Mouse (Mus musculus) gastrocnemius, postnatal 14 days (tissue): ENCODE measurements around the gene Fut11. TPM values are rescaled to one million over a fixed set of nuclear protein-coding genes. Genes with fewer than 3 reads are reported as not detected.

ENCODE experiments used
- DNase-seq: peaks from one replicate; pipeline ENCODE4 v3.0.0; 2021; ENCODE audit warnings: mixed read lengths
- intact Hi-C: fragments of 180-260 bp; cut with DNase I; formaldehyde crosslinking; loops from one replicate; pipeline ENCODE4 v1.15.1; 2025; ENCODE audit warnings: low total_unique reads
- total RNA-seq, 2 experiments: library from RNA; stranded (reverse); gene quantifications; 2 replicates each; pipeline ENCODE4 v1.2.3; 2021

The Fut11 gene
- total RNA-seq, 2 experiments from 2014 or later: 6.6 to 7.0 TPM

- peak; percentile 88 for DNase-seq
- intact Hi-C loops: no loop called here
Observed at GRCm38 (mm10) chr14:20707201-20708190, 12.7 kb downstream of the Fut11 start, which contains the start of gene Zswim8. Gene Zswim8 (plus strand): TSS chr14:20707552.

DNA sequence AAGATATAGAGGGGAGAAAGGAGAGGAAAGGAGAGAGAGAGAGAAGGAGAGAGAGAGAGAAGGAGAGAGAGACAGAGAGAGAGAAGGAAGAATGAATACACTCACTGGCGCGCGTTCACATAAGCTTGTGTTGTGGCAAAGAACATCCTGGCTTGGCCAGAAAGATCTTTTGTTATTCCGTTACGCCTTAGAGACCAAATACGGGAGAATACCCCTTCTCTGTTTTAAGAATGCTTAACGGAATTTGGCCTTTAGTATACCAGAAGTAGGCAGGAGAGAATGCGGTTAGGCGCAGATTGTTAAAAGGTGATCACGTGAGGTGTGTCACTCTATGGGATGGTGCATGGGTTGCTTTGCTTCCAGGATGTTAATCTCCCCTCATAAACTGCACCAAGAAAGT is 13.5 kb downstream of the Fut11 start:
- intact Hi-C loops: no loop called here
- DNase-seq: no peak

DNA sequence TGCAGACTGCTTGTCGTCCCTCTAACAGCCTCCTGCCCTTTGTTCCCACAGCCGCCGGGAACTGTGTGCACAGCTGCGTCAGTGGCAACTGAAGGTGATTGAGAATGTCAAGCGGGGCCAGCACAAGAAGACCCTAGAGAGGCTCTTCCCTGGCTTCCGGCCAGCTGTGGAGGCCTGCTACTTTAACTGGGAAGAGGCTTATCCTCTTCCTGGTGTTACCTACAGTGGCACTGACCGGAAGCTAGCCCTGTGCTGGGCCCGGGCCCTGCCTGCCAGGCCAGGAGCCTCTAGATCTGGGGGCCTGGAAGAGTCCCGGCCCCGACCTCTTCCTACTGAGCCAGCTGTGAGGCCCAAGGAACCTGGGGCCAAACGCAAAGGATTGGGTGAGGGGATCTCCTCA is 19.1 kb downstream of the Fut11 start:
- intact Hi-C loops: no loop called here
- DNase-seq: no peak

DNA sequence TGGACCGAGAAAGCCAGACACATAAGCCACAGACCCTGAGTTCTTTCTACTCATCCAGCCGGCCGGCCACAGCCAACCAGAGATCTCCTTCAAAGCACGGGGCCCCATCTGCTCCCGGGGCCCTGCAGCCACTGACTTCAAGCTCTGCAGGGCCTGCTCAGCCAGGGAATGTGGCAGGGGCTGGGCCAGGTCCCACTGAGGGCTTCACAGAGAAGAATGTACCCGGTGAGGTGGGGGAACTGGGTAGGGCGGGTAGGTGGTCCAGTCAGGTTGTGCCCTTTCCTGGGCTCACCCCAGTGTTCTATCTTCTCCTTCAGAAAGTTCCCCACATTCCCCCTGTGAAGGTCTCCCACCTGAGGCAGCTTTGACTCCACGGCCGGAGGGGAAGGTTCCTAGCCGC is 23.7 kb downstream of the Fut11 start:
- intact Hi-C loops: no loop called here
- no peak for DNase-seq

DNA sequence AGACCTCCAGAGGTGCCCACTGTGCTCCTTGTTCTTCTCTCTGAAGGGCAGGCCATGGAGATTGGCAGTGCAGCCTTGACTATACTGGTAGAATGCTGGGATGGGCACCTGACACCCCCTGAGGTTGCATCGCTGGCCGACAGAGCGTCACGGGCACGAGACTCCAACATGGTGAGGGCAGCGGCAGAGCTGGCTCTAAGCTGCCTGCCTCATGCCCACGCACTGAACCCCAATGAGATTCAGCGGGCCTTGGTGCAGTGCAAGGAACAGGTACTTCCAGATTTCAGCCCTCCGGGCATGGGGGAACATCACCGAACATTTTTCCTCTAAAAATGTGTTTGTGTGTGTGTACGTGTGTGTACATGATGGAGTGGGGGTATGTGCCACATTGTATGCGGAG is 25.0 kb downstream of the Fut11 start:
- DNase-seq: no peak
- intact Hi-C loops: no loop called here

GRCm38 (mm10) chr14:20721371-20721770 is 26.6 kb downstream of the Fut11 start:
- DNase-seq: no peak
- intact Hi-C loops: no loop called here

DNA sequence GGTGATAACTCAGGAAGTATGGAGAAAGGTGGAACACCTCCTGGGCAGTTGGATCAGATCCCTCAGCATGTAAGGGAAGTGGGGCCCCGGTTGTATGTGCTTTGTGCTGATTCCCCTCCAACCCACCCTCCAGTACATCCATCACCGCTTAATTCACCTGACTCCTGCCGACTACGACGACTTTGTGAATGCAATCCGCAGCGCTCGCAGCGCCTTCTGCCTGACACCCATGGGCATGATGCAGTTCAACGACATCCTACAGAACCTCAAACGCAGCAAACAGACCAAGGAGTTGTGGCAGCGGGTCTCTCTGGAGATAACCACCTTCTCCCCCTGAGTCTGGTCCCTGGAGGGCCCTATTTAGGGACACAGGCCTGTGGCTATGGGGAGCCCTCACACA is 28.2 kb downstream of the Fut11 start:
- intact Hi-C loops: no loop called here
- DNase-seq: no peak

DNA sequence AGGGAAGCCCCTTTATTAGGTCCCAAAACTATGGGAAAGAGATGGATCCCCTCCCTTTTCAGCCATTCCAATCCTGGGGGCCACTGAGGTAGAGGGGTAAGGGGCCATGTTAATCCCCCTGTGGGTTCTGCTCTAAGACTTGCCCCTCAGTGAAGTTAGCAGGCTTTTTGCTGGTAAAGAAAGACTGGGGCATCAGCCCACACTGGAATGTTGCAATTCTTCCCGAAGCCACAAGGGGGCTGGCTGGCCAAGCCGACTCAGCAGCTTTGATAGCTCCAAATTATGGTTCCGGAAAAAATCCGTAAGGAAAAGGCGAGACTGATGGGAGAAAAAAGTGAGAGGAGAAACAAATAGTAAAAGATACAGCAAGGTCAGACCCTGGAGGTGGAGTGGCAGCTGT is 29.3 kb downstream of the Fut11 start:
- intact Hi-C loops: no loop called here
- DNase-seq: peak; percentile 58

DNA sequence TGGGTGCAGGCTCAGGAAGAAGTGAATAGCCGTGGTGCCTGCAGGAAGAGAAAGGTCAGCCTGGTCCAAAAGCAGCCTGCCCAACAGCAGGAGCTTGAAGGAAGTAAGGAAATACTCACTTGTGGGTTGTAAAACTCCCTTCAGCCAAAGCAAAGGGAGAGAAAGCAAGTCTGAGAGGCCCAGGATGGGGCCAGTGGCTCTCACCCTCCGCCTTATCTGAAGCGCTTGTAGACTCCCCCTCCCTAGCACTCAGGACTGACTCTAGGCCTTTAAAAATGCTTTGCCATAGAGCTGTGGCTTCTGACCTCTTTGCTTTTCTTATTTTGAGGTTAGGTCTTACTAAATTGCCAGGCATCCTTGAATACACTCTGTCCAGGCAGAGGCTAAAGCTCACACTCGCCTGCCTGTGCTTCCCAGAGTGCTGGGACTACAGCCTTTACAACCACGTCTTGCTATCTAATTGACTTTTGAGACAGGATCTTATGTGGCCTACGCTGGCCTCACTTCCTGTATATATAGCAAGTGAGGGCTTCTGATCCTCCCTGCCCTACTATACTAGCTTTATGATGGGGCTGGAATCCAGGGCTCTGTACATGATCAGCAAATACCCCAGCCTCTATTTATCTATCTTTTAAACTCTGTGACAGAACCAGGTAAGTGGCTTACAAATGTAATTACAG is 31.0 kb downstream of the Fut11 start:
- intact Hi-C loops: no loop called here

DNA sequence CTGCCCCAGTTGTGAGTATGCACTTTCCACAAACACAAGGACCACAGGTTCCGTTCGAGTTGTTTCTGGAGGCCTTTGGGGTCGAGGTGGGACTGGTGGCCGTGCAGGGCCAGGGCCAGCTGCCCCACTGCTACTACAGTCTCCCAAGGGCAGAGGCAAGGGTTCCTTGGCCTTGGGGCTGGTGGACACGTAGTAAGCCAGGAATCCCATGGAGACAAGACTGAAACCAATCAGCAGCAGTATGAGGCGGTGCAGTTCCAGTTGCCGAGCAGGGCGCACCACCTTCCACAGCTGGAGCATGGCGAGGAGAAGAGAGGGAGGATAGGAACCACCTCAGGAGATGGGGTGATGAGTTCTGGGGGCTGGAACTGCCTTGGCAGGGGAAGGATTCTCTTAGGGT is 35.1 kb downstream of the Fut11 start:
- intact Hi-C loops: loop anchor here (10.0 kb wide), 1 partner anchor 65 kb away; the partner anchor contains the start of gene Camk2g
- DNase-seq: no peak

More for the DNA sequence above, 31.0 kb downstream of the Fut11 start:
- no peak for DNase-seq

GRCm38 (mm10) chr14:20730853-20731602 is 36.3 kb downstream of the Fut11 start:
- no peak for DNase-seq
- intact Hi-C loops: loop anchor here (10.0 kb wide), 1 partner anchor 64 kb away; the partner anchor contains the start of gene Camk2g

DNA sequence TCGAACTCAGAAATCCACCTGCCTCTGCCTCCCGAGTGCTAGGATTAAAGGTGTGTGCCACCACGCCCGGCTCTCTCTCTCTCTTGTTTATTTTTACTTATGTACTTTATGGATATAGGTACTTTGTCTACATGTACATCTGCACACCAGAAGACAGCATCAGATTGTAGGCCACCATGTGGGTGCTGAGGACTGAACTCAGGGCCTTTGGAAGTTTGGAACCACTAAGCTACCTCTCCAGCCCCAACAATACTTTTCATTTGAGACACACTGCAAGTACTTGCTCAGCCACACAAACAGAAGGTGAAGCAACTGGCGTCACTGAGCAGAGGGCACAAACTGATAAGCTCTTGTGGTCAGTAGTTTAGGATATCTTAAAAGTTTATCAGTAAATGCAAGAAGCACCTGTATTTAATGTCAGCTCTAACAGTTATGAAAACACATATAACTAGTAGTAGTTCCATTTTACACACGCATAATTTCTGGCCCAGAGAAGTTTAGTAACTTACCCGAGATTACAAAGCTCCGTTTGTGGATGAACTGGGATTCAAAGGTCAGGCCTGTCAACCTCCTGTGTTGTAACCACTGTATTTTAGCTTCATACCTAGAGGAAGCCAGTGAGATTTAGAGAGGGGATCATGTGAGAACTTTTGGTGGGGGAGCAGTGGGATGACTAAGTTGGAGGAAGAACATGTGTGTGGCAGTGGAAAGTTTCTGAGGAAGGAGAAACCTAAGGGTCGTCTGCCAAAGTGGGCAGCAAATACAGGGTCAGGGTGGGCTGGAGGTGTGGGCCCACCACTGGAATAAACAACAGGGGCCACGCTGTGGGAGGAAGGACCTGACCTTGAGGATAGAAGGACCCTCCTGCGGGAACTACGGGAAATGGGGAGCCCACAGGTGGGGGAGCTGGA is 38.5 kb downstream of the Fut11 start:
- no peak for DNase-seq
- intact Hi-C loops: loop anchor here (10.0 kb wide), 1 partner anchor 62 kb away; the partner anchor contains the start of gene Camk2g

- peak; percentile 91 for DNase-seq
- intact Hi-C loops: loop anchor here (10.0 kb wide), 1 partner anchor 61 kb away; the partner anchor contains the start of gene Camk2g
Observed at GRCm38 (mm10) chr14:20733952-20734774, 39.4 kb downstream of the Fut11 start, which contains the start of gene Ndst2. Gene Ndst2 (minus strand): TSS chr14:20734562.

DNA sequence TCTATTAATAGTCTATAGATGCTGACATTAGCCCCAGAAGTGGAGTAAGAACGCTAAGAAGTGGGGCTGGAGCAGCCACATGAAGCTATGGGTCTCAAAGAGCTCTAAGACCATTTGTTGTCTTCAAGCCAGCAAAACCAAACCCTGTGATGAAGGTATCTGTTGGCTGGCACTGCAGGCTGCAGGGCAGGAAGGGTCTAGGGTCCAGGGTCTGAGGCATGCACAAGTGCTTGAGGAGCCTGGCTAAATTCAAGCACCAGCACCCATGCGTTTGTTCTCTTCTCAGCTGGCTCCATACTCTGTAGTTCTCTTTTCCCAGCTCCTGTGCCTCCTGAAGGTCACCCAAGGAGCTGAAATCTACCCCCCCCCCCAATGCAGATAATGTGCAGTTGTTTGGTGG is 40.3 kb downstream of the Fut11 start:
- no peak for DNase-seq
- intact Hi-C loops: loop anchor here (10.0 kb wide), 1 partner anchor 60 kb away; the partner anchor contains the start of gene Camk2g

GRCm38 (mm10) chr14:20735892-20736390 is 41.2 kb downstream of the Fut11 start:
- intact Hi-C loops: loop anchor here (10.0 kb wide), 1 partner anchor 59 kb away; the partner anchor contains the start of gene Camk2g
- DNase-seq: no peak

GRCm38 (mm10) chr14:20737306-20737705 is 42.5 kb downstream of the Fut11 start:
- intact Hi-C loops: loop anchor here (10.0 kb wide), 1 partner anchor 57 kb away; the partner anchor contains the start of gene Camk2g
- DNase-seq: peak; percentile 48

GRCm38 (mm10) chr14:20738511-20738910 is 43.7 kb downstream of the Fut11 start:
- intact Hi-C loops: loop anchor here (10.0 kb wide), 1 partner anchor 56 kb away; the partner anchor contains the start of gene Camk2g
- no peak for DNase-seq
